Mouse (Mus musculus): Measurements from ENCODE around the gene B3gnt4. TPM values are rescaled to one million over a fixed set of nuclear protein-coding genes. Genes with fewer than 3 reads are reported as not detected.
"Not testable (repeated sequence)": the region's sequence is repeated elsewhere in the genome, so short reads cannot be mapped to it uniquely, and the experiment has no call there.

The B3gnt4 gene
- polyA plus RNA-seq, 1 experiment from 2014 or later: 0.12 TPM

- H3K27ac ChIP-seq: no peak overlapping the region
- H3K9ac ChIP-seq: peak overlapping the region; percentile 45
- 5% methylated on average over 12 of the region's 12 CpGs for WGBS
Observed at GRCm38 (mm10) chr5:123508921-123509320, 1.3 kb upstream of the B3gnt4 start.

GRCm38 (mm10) chr5:123511426-123511825 is 1.2 kb downstream of the B3gnt4 start:
- peaks cover 27% of the 10 kb centered on the region for H3K36me3 ChIP-seq
- H3K9ac ChIP-seq; H3K4me3 ChIP-seq; H3K9me3 ChIP-seq; ATAC-seq (ENCODE audit: insufficient number of reproducible peaks, low FRiP score, low TSS enrichment, low read depth); H3K27ac ChIP-seq; H3K4me2 ChIP-seq: not testable (repeated sequence)
- WGBS: 71% methylated on average over 3 of the region's 3 CpGs
- peaks cover 15% of the 10 kb centered on the region for H3K27me3 ChIP-seq
- peaks cover 27% of the 10 kb centered on the region for H3K4me1 ChIP-seq

More at GRCm38 (mm10) chr5:123508921-123509320, 1.3 kb upstream of the B3gnt4 start:
- H3K4me1 ChIP-seq: peaks cover 27% of the 10 kb centered on the region
- ATAC-seq (ENCODE audit: insufficient number of reproducible peaks, low FRiP score, low TSS enrichment, low read depth): no peak
- H3K36me3 ChIP-seq: peaks cover 13% of the 10 kb centered on the region
- H3K9me3 ChIP-seq: no peaks in the 10 kb centered on the region
- peaks cover 19% of the 10 kb centered on the region for H3K27me3 ChIP-seq
- peak overlapping the region; percentile 88 for H3K4me2 ChIP-seq
- peak overlapping the region; percentile 65 for H3K4me3 ChIP-seq

- H3K27ac ChIP-seq: no peak overlapping the region
- ATAC-seq (ENCODE audit: insufficient number of reproducible peaks, low FRiP score, low TSS enrichment, low read depth): no peak
- H3K9ac ChIP-seq: no peak overlapping the region
- no peak overlapping the region for H3K4me3 ChIP-seq
- H3K36me3 ChIP-seq: peaks cover 34% of the 10 kb centered on the region
- H3K9me3 ChIP-seq: no peaks in the 10 kb centered on the region
- peaks cover 13% of the 10 kb centered on the region for H3K27me3 ChIP-seq
- WGBS: 68% methylated on average over 3 of the region's 3 CpGs
- H3K4me2 ChIP-seq: no peak overlapping the region
- peaks cover 27% of the 10 kb centered on the region for H3K4me1 ChIP-seq
Observed at GRCm38 (mm10) chr5:123512102-123512501, 1.8 kb downstream of the B3gnt4 start.

- no peaks in the 10 kb centered on the region for H3K9me3 ChIP-seq
- H3K4me1 ChIP-seq: peaks cover 11% of the 10 kb centered on the region; the same call in 1 of the 2 replicates
- no peak for ATAC-seq (ENCODE audit: insufficient number of reproducible peaks, low FRiP score, low TSS enrichment, low read depth)
- 87% methylated on average over 5 of the region's 5 CpGs for WGBS
- no peaks in the 10 kb centered on the region; the same call in 1 of the 2 replicates for H3K27me3 ChIP-seq
- H3K4me3 ChIP-seq: no peak overlapping the region
- H3K36me3 ChIP-seq: peaks cover 55% of the 10 kb centered on the region
- no peak overlapping the region for H3K9ac ChIP-seq
- H3K4me2 ChIP-seq: no peak overlapping the region
- no peak overlapping the region for H3K27ac ChIP-seq
Observed at GRCm38 (mm10) chr5:123514871-123515270, 4.6 kb downstream of the B3gnt4 start.

GRCm38 (mm10) chr5:123520666-123521065 is 10.4 kb downstream of the B3gnt4 start:
- ATAC-seq (ENCODE audit: insufficient number of reproducible peaks, low FRiP score, low TSS enrichment, low read depth): no peak
- 73% methylated on average over 9 of the region's 9 CpGs for WGBS

GRCm38 (mm10) chr5:123521621-123522020 is 11.4 kb downstream of the B3gnt4 start:
- no peaks in the 10 kb centered on the region for H3K9me3 ChIP-seq
- H3K4me2 ChIP-seq: no peak overlapping the region
- H3K36me3 ChIP-seq: peaks cover 26% of the 10 kb centered on the region
- no peak for ATAC-seq (ENCODE audit: insufficient number of reproducible peaks, low FRiP score, low TSS enrichment, low read depth)
- no peak overlapping the region for H3K9ac ChIP-seq
- H3K27ac ChIP-seq: no peak overlapping the region
- H3K4me3 ChIP-seq: no peak overlapping the region
- 68% methylated on average over 1 of the region's 1 CpGs for WGBS
- H3K27me3 ChIP-seq: no peaks in the 10 kb centered on the region
- H3K4me1 ChIP-seq: peaks cover 22% of the 10 kb centered on the region

More at GRCm38 (mm10) chr5:123520666-123521065, 10.4 kb downstream of the B3gnt4 start:
- H3K4me2 ChIP-seq: no peak overlapping the region
- no peaks in the 10 kb centered on the region for H3K27me3 ChIP-seq
- H3K9ac ChIP-seq: no peak overlapping the region
- H3K4me3 ChIP-seq: no peak overlapping the region
- H3K36me3 ChIP-seq: peaks cover 34% of the 10 kb centered on the region
- no peak overlapping the region for H3K27ac ChIP-seq
- peaks cover 22% of the 10 kb centered on the region for H3K4me1 ChIP-seq
- H3K9me3 ChIP-seq: no peaks in the 10 kb centered on the region

GRCm38 (mm10) chr5:123522166-123522565 is 11.9 kb downstream of the B3gnt4 start:
- WGBS: 79% methylated on average over 1 of the region's 1 CpGs
- no peaks in the 10 kb centered on the region for H3K27me3 ChIP-seq
- peaks cover 22% of the 10 kb centered on the region for H3K4me1 ChIP-seq
- no peak overlapping the region for H3K9ac ChIP-seq
- no peak overlapping the region for H3K27ac ChIP-seq
- H3K4me3 ChIP-seq: no peak overlapping the region
- no peak for ATAC-seq (ENCODE audit: insufficient number of reproducible peaks, low FRiP score, low TSS enrichment, low read depth)
- H3K9me3 ChIP-seq: no peaks in the 10 kb centered on the region
- H3K4me2 ChIP-seq: no peak overlapping the region
- peaks cover 25% of the 10 kb centered on the region for H3K36me3 ChIP-seq

GRCm38 (mm10) chr5:123523692-123524392 is 13.6 kb downstream of the B3gnt4 start, which contains the start of gene Diablo:
Gene Diablo (minus strand): TSS chr5:123524176.
- peak within 1 kb of the TSS; percentile 91 for H3K4me2 ChIP-seq
- peak within 1 kb of the TSS; percentile 74 for H3K27ac ChIP-seq
- H3K4me3 ChIP-seq: peak within 1 kb of the TSS; percentile 94
- H3K4me1 ChIP-seq: peaks cover 22% of the 10 kb centered on the region
- under 1% methylated on average over 81 of the region's 82 CpGs for WGBS
- H3K27me3 ChIP-seq: no peaks in the 10 kb centered on the region
- peaks cover 17% of the 10 kb centered on the region for H3K36me3 ChIP-seq
- ATAC-seq (ENCODE audit: insufficient number of reproducible peaks, low FRiP score, low TSS enrichment, low read depth): peak; percentile 95
- H3K9me3 ChIP-seq: no peaks in the 10 kb centered on the region
- peak within 1 kb of the TSS; percentile 83 for H3K9ac ChIP-seq

GRCm38 (mm10) chr5:123524393-123524750 is 14.1 kb downstream of the B3gnt4 start:
- Histone ChIP-seq H3K36me3 (peaks cover 21% of the 10 kb centered on the region), H3K4me2 (peak overlapping the region; percentile 91), H3K4me3 (peak overlapping the region; percentile 94), H3K9ac (no peak overlapping the region), H3K4me1 (peaks cover 22% of the 10 kb centered on the region), H3K27ac (no peak overlapping the region), H3K27me3 (no peaks in the 10 kb centered on the region), H3K9me3 (no peaks in the 10 kb centered on the region)
- under 1% methylated on average over 16 of the region's 27 CpGs for WGBS
- peak; percentile 91 for ATAC-seq (ENCODE audit: insufficient number of reproducible peaks, low FRiP score, low TSS enrichment, low read depth)

GRCm38 (mm10) chr5:123525281-123525680 is 15.0 kb downstream of the B3gnt4 start, which contains the start of gene Gm49027:
Gene Gm49027 (minus strand): TSS chr5:123525488.
- Histone ChIP-seq H3K9ac (no peak within 1 kb of the TSS), H3K27ac (no peak within 1 kb of the TSS), H3K27me3 (no peaks in the 10 kb centered on the region), H3K9me3 (no peaks in the 10 kb centered on the region), H3K36me3 (peaks cover 27% of the 10 kb centered on the region), H3K4me3 (peak within 1 kb of the TSS; percentile 94), H3K4me2 (peak within 1 kb of the TSS; percentile 91), H3K4me1 (peaks cover 22% of the 10 kb centered on the region)
- ATAC-seq (ENCODE audit: insufficient number of reproducible peaks, low FRiP score, low TSS enrichment, low read depth): no peak
- WGBS: 89% methylated on average over 7 of the region's 7 CpGs

GRCm38 (mm10) chr5:123525916-123526495 is 15.7 kb downstream of the B3gnt4 start:
- ATAC-seq (ENCODE audit: insufficient number of reproducible peaks, low FRiP score, low TSS enrichment, low read depth): no peak
- H3K27ac ChIP-seq: no peak overlapping the region
- 88% methylated on average over 9 of the region's 9 CpGs for WGBS
- no peaks in the 10 kb centered on the region for H3K9me3 ChIP-seq
- no peak overlapping the region for H3K9ac ChIP-seq
- no peak overlapping the region for H3K4me2 ChIP-seq
- no peak overlapping the region for H3K4me3 ChIP-seq
- peaks cover 22% of the 10 kb centered on the region for H3K4me1 ChIP-seq
- H3K27me3 ChIP-seq: no peaks in the 10 kb centered on the region
- H3K36me3 ChIP-seq: peaks cover 34% of the 10 kb centered on the region

- ATAC-seq (ENCODE audit: insufficient number of reproducible peaks, low FRiP score, low TSS enrichment, low read depth): no peak
- Histone ChIP-seq H3K4me1 (peaks cover 5% of the 10 kb centered on the region), H3K9ac (no peak overlapping the region), H3K36me3 (peaks cover 60% of the 10 kb centered on the region), H3K27ac (no peak overlapping the region), H3K4me2 (no peak overlapping the region), H3K4me3 (no peak overlapping the region), H3K27me3 (no peaks in the 10 kb centered on the region), H3K9me3 (no peaks in the 10 kb centered on the region)
- 76% methylated on average over 7 of the region's 7 CpGs for WGBS
Observed at GRCm38 (mm10) chr5:123528641-123529040, 18.4 kb downstream of the B3gnt4 start.

Measured in limb, embryonic 15.5 days (tissue).